Mouse (Mus musculus): ENCODE data around the gene Nacc1. TPM values are rescaled to one million over a fixed set of nuclear protein-coding genes. Genes with fewer than 3 reads are reported as not detected.
A peak's percentile ranks its signal among the peaks of the same experiment; 100 is the strongest.

Gene Nacc1
- polyA plus RNA-seq, 2 experiments from 2014 or later = 8.1 to 9.1 TPM

DNA sequence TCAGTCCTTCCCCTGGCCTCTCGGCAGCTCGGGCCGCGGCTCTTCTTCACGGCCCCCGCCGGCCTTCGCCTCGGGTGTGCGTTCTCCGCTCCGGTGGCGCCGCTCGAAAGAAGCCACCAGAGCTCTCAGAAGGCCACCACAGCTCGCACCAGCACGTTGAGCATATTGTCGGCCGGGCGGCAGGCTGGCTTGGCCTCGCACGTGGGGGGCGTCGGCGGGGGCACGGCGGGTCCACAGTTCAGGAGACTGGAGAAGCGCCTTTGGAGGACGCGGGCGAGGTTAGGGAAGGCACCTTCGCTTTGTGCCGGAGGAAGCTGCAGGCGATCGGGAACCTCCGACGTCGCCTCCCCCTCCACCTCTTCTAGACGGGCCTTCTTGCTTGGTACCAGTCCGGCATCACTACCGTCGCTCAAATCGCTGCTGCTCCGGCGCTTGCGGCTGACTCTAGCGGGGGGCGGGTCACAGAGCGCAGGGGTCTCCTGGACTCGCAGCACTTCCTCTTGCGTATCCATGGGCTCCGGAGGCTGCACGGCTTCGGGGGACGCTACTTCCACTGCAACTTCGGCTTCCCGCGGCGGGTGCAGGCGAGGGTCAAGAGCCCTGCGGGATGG is 25.6 kb downstream of the Nacc1 start:
- ATAC-seq = peak; percentile 3

DNA sequence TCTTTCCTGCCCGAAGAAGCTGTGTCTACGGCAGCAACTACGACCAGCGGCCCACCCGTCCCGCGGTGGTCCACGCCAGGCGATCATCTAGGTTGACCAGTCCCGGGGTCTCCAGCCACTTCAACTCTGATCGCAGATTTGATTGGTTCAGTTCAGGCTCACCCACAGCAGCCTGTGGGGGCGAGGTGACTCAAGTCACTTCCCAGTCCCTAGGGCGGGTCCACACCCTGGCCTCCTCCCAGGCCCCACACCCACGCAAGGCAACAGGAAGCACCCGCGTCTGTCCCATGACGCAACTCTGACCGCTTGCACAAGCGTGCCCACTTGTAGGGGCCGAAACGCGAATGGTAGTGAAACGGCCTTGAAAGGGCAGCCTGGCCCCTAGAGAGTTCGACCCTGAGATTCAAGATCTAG is 26.2 kb downstream of the Nacc1 start:
- ATAC-seq = peak; percentile 10

DNA sequence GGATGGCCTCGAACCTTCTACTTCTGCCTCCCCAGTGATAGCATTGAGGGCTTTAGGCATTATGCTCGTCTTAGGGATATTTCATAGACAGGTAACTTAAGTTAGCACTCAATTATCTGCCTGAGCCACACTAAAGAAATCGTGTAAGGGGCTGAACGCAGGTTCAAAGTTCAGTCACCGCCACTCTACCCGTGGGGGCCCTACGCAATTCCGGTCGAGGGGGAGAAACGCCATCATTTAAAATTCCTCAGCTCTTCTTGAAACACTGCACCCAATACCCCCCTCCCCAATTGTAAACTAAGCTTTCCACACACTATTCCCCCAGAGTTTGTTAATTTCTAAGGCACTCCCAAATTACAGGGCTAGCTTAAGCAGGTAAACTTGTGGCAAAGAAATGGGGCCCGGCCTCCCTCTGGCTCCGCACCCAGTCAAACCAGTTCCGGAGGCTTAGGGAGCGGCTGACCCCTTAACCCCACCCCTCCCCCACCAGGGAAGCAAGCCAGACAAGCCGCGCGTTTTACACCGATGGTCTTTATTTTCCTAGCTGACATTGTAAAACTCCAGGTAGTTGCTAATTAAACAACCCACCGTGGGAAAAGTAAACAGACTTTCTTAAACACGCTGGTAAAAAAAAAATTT is 26.7 kb downstream of the Nacc1 start:
- ATAC-seq = no peak

DNA sequence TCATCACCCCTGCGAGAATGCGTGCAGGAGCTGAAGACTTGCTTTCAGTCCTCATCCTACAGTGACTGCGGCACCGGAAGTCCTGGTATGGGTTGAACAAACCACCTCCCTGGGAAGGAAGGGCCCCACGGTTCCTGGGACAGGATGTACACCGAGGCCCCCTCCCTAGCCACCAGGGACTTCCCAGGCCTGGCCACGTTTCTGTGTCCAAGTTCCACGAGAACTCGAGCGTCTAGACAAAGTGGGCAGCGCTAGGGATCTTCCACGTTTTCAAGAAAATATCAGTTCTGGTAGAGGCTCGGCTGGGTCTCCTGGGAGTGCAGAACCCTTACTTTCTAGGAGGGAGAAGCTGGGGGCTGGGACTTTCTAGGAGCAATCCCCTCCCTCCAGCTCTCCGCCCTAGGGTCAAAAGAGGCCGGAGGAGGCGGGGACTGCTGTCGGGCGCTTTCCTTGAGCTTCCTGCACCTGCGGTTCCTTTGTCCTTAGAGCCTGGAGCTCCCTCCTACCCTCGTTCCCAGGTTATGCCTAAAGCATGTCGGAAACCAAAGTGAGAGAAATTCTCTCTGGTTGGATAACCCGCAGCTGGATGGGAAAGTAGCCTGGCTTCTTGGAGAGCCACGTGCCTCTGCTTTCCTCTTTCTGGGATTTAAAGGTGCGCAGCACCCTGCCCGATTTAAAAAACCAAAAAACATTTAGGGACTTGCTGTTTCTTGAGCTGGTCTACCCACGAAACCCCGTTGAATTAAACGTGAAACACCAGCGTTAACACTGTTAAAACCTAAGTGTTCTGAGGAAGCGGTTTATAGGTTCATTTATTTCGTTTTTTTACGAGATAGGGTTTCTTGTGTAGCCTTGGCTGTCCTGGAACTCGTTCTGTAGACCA is 27.5 kb downstream of the Nacc1 start:
- peak; percentile 50 for ATAC-seq

DNA sequence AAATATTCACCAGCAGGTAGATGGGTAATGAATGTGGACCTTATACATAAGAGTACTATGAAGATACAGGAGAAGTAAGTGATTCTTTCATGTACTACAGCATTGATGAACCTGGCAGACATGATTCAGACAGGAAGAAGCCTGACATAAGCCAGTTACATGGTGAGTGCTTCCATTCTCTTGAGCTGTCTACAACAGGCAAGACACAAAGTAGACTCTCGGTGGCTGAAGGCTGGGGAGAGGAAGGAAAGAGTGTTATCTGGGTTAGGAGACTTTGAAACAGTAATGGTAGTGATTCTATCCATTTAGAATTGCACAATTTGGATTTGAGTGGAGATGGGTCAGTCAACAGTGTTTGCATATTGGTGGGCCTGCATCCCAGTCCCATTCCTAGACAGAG is 28.7 kb downstream of the Nacc1 start:
- no peak for ATAC-seq

DNA sequence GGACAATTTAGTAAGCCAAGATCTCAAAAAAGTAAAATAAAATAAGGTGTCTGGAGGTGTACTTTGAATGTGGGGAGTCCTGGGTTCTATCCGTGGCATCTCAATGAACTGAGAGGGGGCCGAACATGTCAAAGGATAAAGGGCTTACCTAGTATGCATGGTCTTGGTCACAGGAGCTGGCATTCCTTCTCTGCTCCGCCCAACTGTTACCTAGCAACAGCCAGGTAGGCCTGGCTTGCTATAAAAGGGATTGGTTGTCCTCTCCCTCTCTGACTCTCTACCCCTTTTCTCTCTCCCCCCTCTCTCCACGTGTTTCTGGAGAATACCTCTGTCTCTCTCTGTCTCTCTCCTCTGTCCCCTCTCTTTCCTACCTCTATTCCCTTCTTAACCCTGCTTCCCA is 30.0 kb downstream of the Nacc1 start:
- ATAC-seq = no peak

DNA sequence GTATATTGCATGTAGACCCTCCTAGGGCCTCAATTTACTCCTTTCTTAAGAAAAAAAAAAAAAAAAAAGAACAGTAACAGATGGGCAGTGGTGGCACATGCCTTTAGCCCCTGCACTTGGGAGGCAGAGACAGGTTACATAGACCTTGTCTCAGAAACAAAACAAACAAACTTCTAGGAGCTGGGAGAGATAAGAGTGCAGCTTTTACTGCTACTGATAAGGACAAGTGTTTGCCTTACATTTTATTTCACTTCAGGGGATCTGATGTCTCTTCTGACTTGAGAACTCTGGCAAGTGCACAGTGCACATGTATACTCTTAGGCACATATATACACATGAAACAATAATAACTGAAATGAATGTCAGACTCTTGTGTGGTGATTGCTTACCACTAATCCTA is 30.5 kb downstream of the Nacc1 start:
- no peak for ATAC-seq

DNA sequence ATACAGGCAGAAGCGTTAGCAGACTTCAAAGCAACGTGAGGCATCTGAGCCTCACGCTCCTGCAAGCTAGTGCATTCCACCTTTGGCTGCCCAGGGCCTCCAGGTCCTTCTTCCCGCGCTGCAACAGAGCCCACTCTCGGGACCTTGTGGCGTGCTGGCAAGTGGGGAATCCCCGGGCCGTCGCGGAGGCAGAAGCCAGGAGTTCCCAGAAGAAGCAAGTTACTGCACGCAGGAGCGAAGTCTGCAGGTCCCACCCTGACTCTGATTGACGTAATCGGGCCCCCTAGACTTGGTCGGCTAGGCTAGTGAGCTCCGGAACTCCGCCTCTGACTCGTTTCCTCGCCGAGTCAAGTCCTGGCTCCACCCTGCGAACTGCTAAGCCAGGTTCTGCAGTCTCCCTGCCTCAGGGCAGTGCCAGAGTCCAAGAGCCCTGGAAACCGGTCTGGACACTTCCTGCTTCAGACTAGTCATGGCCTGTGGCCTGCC is 31.0 kb downstream of the Nacc1 start:
- ATAC-seq = peak; percentile 56

DNA sequence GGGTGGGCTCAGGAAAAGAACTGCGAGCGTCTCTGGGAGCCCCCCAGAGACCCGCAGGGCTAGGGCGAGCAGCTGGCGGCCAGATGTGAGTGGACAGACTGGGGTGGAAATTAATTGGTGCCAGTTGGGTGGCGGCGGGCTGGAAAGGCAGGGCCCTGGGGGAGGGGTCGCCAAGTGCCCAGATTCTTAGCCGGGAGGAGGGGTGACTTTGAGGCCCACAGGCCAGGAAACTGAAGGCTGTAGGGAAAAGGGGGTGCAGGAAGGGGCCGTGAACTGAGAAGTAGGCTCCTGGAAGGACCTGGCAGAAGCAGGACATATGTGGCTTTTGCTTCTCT is 31.5 kb downstream of the Nacc1 start:
- ATAC-seq = no peak

DNA sequence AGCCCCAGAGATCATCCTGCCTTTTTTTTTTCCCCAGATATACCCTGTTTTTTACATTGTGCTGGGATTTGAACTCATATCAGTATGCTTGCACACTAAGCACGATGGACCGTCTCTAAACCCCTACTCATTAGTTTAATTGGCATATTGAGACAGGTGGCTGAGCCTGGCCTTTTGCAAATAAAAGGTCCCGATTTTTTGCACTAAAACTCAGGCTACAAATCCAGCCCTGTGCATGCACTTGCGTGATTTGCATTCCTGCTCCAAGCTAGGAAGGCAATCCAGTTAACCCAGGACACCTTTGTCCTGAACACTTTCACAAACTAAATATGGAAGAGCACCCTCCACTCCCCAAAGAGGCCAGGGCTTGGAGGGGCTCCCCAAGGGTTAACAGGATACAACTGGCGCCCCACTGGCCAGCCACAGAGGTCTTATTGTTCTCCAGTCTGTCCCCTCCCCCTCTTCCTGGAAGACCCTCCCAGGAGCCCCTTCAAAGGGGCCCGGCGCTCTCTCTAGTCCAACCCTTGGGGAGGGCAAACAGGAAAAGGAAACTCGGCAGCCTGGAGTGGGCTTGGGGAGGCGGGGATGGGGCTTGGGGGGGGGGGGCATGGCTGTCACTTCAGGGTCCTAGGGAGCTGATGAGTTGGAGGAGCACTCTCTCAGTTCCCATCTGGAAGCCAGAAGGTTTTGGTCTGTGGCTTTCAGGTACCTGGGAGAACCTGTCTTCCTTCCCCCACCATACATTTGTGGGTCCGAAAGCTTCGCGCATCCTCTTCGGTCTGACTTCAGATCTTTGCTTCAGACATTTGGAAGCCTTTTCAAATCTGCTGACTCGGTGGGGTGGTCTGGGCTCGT is 32.1 kb downstream of the Nacc1 start:
- no peak for ATAC-seq

DNA sequence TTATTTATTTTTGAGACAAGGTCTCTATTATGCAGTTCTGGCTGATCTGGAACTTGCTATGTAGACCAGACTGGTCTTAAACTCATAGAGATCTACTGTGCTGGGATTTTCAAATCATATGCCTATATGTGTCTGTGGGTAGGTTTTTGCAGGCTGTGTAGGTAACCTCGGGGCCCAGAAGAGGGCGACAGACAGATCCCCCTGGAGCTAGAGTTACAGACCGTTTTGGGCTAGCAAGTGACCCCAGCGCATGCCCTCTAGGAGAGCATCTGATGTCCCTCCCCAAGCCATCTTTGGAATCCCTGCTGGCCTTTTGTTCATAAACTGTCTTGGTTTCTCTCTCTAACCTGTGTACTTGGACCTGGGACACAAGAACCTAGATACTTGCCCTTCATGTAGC is 33.1 kb downstream of the Nacc1 start:
- ATAC-seq = no peak

DNA sequence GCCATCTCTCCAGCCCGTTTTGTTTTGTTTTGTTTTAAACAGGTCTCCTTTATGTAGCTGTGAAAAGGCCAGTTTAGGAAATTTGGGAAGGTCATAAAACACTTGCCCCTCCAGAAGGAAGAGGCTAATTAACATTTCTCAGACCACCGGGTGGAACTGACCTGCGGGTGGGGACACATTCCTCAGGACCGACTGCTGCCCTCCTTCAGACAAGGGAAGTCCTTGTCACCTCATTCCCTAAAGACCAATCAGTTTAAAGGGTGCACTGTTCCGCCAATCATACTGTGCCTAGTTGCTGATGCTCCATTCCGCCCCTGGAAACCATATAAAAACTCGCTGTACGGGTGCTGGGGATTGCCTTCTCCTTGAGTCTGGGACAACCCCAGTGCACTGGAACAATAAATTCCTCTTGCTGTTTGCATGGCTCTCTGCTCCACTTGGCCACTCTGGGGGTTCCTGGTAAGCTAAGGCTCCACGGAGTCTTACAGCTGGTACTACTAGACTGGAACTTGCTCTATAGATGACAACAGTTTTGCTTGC is 34.5 kb downstream of the Nacc1 start:
- no peak for ATAC-seq

DNA sequence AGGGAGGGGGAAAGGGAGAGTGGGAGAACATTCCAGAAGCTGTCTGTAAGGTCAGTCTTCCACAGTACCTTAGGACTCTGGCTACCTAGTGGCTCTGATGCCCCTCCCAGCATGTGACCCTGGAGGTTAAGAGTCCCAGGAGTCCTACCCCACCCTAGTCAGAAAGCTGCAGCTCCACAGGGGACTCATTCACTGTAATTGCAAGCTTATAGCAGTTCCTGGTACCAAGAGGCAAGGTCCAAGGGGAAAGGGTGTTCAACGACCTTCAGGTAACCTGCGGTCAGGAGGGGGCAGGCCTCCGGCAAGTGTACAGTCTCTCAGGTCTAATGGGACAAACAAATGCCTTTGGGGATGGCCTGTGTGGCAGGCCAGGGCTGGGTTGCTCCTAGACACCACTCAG is 37.4 kb downstream of the Nacc1 start:
- ATAC-seq = no peak

DNA sequence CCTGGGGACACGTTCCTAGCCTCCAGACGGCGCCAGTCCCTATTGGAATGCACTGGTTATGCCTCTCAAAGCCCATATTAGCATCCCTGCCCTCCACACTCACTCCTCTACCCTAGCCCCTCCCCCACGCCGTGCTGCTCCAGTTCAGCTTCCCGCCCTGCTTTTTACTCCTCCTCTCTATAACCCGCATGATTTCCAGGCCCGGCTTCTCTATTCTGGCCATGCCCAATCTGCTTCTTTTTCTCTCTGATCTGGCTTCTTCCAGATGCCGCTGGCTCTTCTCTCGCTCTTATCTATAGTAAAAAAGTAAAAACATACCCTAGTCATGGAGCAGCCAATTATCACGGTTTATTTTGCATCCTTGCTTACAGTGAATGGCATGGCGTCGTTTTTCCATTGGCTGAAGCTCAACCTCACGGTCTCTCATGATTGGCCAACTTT is 40.2 kb downstream of the Nacc1 start:
- ATAC-seq = no peak

DNA sequence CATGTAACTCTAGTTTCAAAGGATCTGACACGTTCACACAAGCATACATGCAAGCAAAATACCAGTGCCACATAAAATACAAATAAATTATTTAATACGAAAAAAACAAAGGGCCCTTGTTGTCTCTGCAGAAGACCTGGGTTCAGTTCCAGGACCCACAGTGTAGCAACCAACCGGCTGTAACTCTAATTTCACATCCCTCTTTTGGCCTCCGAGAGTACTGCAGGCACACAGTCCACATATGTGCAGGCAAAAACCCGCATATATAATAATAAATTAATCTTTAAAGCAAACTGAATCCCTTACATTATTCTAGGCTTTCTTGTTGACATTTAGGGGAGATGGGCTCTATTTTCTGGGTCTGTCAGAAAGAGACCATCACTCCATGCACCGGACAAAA is 40.9 kb downstream of the Nacc1 start:
- ATAC-seq = no peak

DNA sequence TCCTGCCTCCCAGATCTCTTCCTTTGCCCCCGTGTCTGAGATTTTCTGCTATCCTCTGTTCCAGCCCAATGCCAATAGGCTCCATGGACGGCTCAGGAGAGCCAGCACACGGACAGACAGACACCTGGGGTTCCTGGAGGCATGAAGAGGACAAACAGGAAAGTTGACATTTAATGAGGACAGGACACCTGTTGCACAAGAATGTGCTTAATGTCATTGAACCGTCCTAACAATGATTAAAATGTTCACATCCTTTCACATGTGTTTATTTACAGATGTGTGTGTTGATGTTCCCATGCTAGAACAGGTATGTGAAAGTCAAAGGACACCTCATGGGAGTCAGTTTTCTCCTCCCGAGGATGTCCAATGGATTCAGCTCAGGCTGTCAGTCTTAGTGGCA is 44.6 kb downstream of the Nacc1 start:
- ATAC-seq = no peak

DNA sequence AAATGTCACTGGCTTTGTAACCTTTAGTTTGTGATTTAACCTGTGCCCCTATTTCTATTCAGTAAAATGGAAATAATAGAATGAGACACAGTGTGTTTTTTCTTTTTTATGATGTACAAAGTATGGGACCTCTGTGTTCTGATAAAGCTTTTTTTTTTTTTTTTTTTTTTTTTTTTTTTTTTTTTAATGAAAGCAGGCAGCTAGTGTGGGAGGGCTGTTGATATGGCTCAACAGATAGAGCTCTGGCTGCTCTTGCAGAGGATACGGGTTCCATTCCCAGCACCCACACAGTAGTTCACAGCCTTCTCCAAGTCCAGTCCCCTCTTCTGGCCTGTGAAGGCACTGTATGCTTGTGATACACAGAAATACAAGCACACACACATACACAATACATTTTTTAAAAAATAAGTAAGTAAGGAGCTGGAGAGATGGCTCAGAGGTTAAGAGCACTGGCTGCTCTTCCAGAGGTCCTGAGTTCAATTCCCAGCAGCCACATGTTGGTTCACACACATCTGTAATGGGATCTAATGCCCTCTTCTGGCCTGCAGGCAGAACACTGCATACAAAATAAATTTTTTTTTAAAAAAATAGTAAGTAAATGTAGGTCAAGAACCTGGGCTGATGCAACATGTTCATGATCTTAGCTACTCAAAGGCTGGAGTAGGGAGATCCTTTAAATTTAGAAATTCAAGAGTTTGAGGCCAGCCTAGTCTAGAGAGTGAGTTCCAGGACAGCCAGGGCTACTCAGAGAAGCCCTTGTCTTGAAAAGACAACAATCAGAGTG is 45.9 kb downstream of the Nacc1 start:
- ATAC-seq = no peak

DNA sequence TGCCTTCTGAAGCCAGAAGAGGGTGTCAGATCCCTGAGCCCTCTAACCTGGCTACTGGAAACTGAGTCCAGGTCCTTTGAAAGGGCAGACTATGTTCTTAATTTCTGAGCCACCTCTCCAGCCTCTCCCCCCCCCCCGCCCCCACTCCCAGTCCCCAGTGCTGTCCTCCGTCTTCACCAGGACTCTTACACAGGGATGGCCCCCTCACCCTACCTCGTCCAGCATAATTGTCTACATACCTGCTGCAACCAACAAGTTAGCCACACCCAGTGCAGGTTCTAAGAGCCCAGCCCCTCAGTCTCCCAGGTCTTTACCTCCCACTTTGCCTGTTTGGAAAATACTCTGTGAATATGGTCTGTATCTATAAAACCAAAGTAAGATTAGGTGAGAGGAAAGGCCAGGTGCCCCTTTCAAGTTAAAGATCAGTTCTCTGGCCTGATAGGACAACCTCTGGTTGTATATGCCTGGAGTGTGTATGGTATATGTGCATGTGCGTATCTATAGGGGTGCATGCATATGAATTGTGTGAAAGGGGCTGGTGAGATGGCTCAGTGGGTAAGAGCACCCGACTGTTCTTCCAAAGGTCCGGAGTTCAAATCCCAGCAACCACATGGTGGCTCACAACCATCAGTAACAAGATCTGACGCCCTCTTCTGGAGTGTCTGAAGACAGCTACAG is 46.9 kb downstream of the Nacc1 start:
- ATAC-seq = no peak

DNA sequence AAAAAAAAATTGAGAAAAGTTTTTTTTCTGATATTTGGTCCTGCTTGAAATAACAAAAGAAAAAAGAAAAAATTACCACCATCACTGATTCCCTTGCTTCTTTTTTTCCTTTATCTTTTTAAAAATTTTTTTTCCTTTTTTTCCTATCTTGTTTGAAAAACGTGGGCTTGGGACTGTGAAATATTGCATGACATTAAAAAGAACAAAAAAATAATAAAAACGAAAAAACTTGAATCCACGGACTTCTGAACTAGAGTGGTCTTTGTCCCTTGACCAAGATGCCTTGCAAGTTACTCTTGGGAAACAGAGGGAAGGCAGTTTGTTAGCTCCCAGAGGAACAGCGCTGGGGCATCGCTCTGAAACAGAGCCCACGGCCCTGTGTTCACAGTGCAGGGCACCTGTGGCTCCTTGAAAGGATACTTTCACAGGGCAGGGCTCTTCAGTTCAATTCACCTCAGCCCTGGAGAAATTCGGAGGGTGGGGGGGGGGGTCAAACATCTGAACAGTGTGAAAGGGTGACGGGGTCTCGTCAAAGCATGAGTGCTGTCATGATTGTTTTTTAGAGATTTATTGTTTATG is 47.6 kb downstream of the Nacc1 start:
- no peak for ATAC-seq

DNA sequence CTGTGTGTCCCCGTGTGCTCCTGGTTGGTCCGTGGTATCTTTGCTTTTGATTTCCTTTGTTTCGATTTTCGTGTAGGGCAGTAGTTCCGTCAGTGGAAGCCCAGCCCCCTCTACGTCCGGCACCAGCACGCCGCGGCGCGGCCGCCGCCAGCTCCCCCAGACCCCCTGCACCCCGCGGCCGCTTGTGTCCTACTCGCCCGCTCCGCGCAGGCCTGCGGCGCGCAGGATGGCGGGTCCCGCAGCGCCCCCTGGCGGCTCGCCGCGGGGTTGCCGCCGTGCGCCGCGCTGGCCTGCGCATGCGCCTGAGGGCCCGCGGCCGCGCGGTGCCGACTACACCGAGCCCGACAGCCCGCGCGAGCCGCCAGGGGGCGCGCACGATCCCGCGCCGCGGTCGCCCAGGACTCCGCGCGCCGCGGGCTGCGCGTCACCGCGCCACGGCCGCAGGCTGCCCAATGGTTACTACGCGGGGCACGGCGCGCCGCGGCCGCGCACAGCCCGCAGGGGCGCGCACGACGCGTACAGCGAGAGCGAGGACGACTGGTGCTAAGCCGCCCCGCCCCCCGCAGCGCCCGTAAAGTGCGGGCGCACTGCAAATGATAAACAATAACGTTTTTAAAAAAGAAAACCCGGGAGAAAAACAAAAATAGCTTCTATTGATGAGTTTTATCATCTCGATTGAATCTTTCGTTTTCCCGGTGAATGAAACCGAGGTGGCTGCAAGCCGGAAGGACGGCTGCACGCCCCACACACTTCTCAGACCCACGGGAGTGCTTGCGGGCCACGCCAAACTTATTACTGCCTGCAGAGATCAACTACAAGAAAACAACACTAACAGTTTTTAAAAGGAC is 48.3 kb downstream of the Nacc1 start:
- peak; percentile 76 for ATAC-seq

Data from CD4-positive, CD25-positive, alpha-beta regulatory T cell, adult 4 months (primary cell).